Mouse (Mus musculus): Measurements from ENCODE around the gene Gla.

Gene Gla

DNA sequence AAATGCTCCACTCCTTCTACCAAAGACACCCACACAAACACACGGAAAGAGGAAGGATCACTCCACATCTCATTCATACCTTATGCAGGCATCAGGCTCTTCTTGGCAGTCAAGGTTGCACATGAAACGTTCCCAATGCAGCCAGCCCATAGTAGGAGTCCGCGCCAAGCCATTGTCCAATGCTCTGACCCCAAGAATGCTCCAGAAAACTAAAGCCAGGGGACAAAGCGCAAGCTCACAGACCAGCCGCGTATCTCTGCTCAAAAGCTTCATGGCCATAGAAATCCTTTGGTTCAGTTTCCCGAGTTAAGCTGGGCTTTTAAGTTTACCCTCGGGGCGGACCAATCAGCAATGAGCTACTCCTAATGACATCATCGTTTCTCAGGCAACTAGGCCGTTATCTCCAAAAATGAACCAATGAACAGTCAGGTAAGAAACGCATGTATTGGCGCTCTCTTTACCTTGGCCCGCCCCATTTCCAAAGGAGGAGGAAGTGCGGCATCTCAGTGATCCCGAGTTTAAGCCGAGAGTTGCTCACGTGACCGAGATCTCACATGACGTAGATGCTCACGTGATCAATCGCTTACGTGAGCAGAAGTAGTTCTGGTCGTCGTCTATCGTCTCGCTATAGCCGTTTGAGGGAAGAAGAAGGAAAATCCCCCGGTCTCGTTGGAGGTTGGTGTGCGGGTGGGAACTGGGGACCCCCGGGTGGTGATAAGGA is at the start of gene Gla, which contains the start of gene Hnrnph2:
Gene Gla, minus strand, starts transcription at position 467 of the 721 bp plus-strand sequence.
Gene Hnrnph2, plus strand, starts transcription at position 521 of the 721 bp plus-strand sequence.
- DNase-seq: peak; percentile 94 to 95

GRCm38 (mm10) chrX:134648031-134648692 is 47.2 kb upstream of the Gla start:
- DNase-seq: peak; percentile 42 to 81

DNA sequence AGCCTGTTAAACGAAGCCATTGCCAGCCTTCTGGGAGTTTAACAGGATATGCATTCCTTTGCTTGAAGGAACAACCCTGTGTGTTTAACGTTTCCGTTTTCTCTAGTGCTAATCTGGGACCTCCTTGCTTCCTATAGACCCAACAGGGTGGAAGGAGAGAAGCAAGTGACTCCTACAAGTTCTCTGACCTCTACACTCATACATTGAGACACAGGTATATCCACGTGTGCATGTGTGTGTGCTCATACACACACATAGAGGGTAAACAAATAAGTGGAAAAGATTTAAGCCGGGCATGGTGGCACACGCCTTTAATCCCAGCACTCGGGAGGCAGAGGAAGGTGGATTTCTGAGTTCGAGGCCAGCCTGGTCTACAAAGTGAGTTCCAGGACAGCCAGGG is 46.5 kb upstream of the Gla start:
- DNase-seq: no peak

DNA sequence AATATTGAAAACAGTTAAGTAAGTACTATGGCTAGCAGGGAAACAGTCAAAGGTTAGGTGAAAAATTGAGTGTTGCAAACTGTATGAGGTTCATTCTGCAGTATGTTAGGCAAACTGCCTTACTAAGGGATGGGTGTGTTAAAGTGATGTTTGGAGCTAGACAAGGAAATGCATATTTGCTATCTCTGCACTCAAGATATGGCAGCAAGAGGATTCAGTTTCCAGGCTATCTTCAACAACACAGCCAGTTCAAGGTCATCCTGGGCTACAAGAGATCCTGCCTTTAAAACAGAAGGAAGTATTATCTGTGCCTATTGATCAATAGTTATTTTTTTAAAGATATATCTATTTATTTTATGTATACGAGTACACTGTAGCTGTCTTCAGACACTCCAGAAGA is 45.4 kb upstream of the Gla start:
- no peak for DNase-seq

- no peak for DNase-seq
Observed at GRCm38 (mm10) chrX:134641000-134641760, 40.3 kb upstream of the Gla start.

- DNase-seq: no peak
Observed at GRCm38 (mm10) chrX:134635860-134636259, 34.9 kb upstream of the Gla start.

GRCm38 (mm10) chrX:134635111-134635510 is 34.2 kb upstream of the Gla start:
- DNase-seq: no peak

DNA sequence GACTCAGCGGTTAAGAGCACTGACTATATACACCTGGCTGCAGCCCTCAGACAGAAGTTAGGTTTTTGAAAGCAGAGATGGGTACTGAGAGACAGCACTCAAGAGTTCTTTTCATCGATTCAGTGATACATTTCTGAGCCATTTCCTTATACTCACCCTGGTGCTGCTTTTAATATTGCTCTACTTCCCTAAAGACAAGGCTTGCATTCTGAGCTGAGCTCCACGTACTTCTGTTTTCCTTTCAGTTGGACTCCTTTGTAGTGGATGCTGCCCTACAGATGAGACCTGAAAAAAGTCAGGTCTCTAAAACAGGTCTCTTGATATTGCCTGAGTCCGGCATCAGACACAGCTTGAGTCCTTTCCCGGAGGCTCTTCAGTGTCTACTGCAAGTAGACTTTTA is 31.8 kb upstream of the Gla start:
- no peak for DNase-seq

GRCm38 (mm10) chrX:134628200-134628599 is 27.3 kb upstream of the Gla start:
- no peak for DNase-seq

GRCm38 (mm10) chrX:134623350-134623749 is 22.4 kb upstream of the Gla start:
- no peak for DNase-seq

DNA sequence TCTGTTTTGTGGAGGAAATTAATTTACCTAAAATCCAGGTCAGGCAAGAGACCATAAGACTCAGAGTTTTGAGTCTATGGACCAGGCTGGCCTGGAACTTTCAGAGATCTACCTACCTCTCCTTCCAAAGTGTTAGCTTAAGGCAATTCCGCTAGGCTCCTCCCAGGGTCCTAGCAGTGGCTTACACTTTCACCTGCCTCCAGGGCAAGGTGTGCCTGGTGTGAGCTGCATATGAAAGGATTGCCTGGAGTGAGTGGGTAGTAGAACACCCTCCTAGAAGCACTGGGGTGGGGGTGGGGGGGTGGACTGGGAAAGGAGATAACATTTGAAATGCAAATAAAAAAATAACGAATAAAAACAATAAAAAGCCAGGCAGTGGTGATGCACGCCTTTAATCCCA is 20.8 kb upstream of the Gla start:
- DNase-seq: no peak

GRCm38 (mm10) chrX:134620254-134620865 is 19.4 kb upstream of the Gla start:
- DNase-seq: no peak

GRCm38 (mm10) chrX:134619695-134620094 is 18.8 kb upstream of the Gla start:
- DNase-seq: no peak

DNA sequence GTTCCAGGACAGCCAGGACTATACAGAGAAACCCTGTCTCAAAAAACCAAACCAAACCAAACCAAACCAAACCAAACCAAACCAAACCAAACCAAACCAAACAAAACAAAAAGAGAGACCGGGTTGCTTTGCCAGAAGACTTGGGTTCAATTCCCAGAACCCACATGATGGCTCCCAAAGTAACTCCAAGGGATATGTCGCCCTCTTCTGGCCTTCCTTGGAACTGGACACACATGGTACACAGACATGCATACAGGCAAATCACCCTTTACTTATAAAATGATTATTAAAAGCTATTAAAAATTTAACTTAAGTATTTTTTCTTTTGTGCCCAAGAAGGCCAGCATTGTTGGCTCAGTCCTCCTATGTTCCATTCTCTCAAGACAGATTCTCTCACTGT is 13.4 kb upstream of the Gla start:
- DNase-seq: peak in 1 of 2 experiments; percentile 17

- peak; percentile 19 to 20 for DNase-seq
Observed at GRCm38 (mm10) chrX:134612285-134612959, 11.5 kb upstream of the Gla start.

GRCm38 (mm10) chrX:134610984-134611383 is 10.1 kb upstream of the Gla start:
- no peak for DNase-seq

DNA sequence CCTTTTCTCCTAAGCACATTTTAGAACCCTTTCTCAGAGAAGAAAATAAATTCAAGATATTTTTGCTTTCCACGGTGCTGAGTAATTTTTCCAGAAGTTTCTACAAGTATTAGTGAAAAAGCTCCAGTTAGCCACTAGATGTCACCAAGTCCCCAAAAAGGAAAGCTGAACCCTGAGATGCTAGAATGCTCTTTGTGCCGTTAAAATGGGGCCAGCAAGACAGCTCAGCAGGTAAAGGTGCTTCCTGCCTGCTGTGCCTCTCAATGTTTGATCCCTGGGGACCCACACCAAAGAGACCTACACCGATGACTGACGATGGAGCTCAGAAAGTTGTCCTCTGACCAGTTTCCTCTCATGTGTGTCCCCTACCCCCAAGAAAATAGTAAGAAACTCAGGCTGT is 8.5 kb upstream of the Gla start:
- DNase-seq: peak in 1 of 2 experiments; percentile 24

DNA sequence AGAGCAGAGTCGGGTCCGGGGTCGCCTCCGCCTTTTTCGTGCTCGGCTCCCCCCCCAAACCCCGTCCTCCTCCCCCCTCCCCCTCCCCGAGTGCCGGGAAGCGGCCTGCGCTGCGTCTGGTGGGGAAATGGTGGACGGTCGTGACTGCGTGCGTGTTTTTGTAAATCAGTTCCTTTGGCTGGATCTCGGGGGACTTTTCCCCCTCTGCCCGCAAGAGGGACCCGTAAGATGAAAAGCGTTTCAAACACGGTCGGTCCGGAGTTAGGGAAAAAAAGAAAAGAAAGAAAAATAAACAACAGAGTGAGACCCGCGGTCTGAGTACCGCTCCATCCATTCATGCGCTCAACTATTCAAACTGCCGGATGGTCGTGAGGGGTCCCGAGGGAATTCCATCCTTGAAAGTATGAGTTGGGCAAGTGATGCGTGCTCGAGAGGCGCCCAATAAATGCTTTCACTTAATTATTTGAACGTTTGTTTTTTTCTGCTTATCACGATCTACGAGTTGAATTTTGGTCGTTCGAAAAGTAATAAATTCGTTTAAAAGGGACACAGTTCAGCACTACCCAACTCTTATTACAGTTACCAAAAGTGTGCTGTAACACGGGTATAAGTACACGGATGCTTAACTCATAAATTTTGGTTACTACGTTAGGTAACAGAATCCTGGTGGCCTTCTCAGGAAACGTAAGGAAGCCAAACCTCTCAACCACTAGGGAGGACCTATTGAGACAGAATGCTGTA is 625 bp upstream of the Gla start:
- no peak for DNase-seq

DNA sequence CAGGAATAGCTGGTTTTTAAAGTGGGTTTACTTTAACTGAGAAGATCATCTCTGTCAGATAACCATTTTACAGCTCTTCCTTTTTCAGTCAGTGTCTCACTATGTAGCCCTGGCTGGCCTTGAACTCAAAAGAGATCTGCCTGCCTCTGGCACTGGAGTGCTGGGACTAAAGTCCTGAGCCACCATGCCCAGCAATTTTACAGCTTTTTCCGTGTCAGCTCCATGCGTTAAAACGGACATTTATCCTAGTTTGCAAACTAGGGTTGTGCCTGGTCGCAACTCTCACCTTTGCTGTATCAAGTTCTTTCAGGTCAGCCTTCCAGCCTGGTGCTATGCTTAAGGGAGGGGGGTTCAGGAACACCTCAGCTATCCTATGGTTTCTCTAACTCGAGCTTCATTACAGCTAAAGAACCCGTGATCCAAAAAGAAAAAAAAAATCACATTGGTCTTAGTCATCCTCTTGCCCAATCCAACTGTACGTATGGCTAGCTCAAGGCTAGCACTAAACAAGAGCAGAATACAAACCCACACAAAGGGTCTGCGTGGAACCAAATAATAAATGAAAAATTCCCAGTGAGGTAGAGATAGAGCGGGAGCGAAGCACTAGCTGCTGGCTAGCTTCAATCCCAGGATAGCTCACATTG is 881 bp downstream of the Gla start:
- no peak for DNase-seq

GRCm38 (mm10) chrX:134589836-134590235 is 11.1 kb downstream of the Gla start:
- no peak for DNase-seq

DNA sequence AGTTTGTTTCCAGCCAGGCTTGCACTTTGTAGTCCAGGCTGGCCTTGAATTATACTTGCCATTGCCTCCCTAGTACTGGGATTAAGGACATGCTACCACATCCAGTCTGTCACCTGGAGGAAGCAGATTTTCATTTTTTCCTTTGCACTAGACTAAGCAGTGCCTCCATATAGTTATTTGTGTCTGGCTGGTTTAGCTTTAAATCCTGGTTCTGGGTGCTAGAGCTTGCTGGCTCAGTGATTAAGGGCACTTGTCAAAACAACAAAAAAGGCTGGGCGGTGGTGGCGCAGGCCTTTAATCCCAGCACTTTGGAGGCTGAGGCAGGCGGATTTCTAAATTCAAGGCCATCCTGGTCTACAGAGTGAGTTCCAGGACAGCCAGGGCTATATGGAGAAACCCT is 11.9 kb downstream of the Gla start:
- DNase-seq: no peak
